Mouse (Mus musculus) layer of hippocampus, postnatal 14 days (tissue): ENCODE measurements at regions not wholly inside any gene's neighbourhood (a gene's known extent, or its start where the extent isn't known, plus 50 kb on each side); places are given as distances from the start of the nearest gene placed in this dataset.

Experiments
- DNase-seq, 2 experiments: peaks; one replicate each; pipeline ENCODE4 v3.0.0; 2021 to 2022; ENCODE audit warnings: low spot score in 2 of 2, mixed read lengths in 1 of 2

GRCm38 (mm10) chr12:102057979-102058378 lies 70.6 kb upstream of the Slc24a4 start:
- no peak for DNase-seq

GRCm38 (mm10) chr12:102058428-102058827 lies 70.1 kb upstream of the Slc24a4 start:
- DNase-seq = peak in 1 of 2 experiments; percentile 47

- DNase-seq = no peak
Measured at GRCm38 (mm10) chr12:102061096-102061495, 67.4 kb upstream of the Slc24a4 start.

GRCm38 (mm10) chr12:102061657-102062614 lies 66.6 kb upstream of the Slc24a4 start:
- no peak for DNase-seq

- DNase-seq = no peak
Measured at GRCm38 (mm10) chr12:102062648-102063047, 65.9 kb upstream of the Slc24a4 start.

- DNase-seq = no peak
Measured at GRCm38 (mm10) chr12:102063211-102063610, 65.3 kb upstream of the Slc24a4 start.

GRCm38 (mm10) chr12:102064710-102065325 lies 63.7 kb upstream of the Slc24a4 start:
- no peak for DNase-seq

GRCm38 (mm10) chr12:102067685-102068084 lies 60.8 kb upstream of the Slc24a4 start:
- DNase-seq = no peak

- DNase-seq = no peak
Measured at GRCm38 (mm10) chr12:102069521-102070201, 58.9 kb upstream of the Slc24a4 start.

- DNase-seq = no peak
Measured at GRCm38 (mm10) chr12:102071888-102072619, 56.5 kb upstream of the Slc24a4 start.

- no peak for DNase-seq
Measured at GRCm38 (mm10) chr12:102073540-102073939, 55.0 kb upstream of the Slc24a4 start.

- DNase-seq = peak in 1 of 2 experiments; percentile 13
Measured at GRCm38 (mm10) chr12:102076298-102076697, 52.2 kb upstream of the Slc24a4 start.
